Mouse (Mus musculus) stomach, postnatal 0 days (tissue): ENCODE measurements around the gene Trim11.

Experiments used
- CTCF ChIP-seq: IDR thresholded peaks from 2 replicates; pipeline ENCODE4 v1.5.1; 2016; ENCODE audit warnings: antibody characterized with exemption, low read depth, mild to moderate bottlenecking, moderate library complexity
- EP300 ChIP-seq: optimal IDR thresholded peaks from 2 replicates; pipeline ENCODE3; 2016; ENCODE audit warnings: antibody characterized with exemption

DNA sequence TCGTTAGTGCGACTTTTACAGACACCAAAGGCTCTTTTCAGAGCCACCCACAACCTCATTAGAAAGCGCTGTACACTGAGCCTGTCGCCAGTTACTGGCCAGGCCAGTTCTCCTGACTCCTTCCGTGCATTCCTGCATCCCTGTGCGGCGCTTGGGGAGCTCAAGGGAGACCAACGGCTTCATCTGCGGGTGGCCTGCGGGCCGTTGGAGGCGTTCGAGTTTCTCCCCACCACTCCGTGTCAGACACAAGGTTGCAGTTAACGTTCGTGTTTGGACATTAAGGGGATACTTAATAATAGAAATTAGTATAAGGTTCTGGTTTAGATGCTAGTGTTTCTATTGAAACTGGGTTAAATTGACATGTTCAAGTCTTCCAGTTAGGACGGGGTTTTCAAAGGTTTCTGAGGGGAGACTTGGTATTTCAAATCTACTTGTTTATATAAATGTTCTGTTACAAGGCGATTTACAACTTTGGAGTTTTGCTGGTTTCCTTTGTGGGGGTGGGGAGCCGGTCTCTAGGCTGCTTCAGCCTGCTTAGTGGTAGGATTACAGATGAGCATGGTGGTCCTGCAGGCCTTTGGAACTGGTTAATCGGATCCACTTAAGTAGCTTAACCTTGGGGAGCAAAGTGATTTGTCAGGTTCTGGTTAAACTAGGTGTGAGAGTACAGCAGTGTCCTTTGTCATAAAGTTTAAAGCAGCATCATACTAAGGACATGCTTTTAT, 22.6 kb upstream of the Trim11 start:
- no peak for TF ChIP-seq CTCF
- no peak for TF ChIP-seq EP300
